Mouse (Mus musculus): ENCODE measurements at regions not wholly inside any gene's neighbourhood (a gene's known extent, or its start where the extent isn't known, plus 50 kb on each side); places are given as distances from the start of the nearest gene placed in this dataset.

DNA sequence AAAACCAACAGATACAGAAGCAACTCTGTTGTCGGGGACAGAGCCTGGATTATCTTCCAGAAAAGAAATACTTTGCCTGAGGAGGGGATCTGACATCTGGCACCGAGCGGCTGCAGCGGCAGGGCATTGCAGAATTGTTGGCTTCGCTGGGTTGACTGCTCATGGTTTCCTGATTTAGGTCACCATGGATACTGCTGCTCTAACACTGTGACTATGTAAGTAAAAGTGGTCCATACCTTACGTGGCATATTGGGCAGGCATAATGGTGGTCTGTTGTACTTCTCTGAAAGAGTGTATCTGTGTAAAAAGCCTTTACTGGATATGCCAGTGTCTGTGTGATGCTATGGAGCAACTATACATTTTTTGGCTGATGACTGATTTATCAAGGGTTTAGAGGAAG, 295.4 kb downstream of the Klf5 start:
- intact Hi-C loops (cut with DNase I) = no loop called here

DNA sequence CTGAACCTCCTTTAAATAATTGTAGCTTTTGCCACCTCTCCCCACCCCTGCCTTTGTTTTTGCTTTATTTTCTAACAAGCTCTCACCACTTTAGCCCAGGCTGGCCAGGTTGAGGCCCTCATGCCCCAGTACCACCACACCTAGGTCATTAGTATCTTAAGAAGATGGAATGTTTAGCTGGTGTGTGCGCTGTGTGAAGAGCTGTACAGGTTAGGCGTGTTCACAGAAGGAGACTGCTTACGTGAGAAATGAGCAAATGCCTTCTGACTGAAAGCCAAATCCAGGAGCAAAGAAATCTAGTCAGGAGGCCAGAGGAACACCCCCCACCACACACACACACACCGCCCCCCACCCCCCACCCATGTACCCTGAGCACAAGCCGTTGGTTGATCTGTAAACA, 303.4 kb downstream of the Klf5 start:
- DNase-seq (ENCODE audit: low spot score in 2 of 2) = no peak
- intact Hi-C loops (cut with DNase I) = no loop called here

More for the DNA sequence above, 295.4 kb downstream of the Klf5 start:
- DNase-seq (ENCODE audit: low spot score in 2 of 2) = no peak

- DNase-seq (ENCODE audit: low spot score in 2 of 2) = no peak
- intact Hi-C loops (cut with DNase I) = no loop called here
These were observed 304.8 kb downstream of the Klf5 start for GRCm38 (mm10) chr14:99603257-99603656.

DNA sequence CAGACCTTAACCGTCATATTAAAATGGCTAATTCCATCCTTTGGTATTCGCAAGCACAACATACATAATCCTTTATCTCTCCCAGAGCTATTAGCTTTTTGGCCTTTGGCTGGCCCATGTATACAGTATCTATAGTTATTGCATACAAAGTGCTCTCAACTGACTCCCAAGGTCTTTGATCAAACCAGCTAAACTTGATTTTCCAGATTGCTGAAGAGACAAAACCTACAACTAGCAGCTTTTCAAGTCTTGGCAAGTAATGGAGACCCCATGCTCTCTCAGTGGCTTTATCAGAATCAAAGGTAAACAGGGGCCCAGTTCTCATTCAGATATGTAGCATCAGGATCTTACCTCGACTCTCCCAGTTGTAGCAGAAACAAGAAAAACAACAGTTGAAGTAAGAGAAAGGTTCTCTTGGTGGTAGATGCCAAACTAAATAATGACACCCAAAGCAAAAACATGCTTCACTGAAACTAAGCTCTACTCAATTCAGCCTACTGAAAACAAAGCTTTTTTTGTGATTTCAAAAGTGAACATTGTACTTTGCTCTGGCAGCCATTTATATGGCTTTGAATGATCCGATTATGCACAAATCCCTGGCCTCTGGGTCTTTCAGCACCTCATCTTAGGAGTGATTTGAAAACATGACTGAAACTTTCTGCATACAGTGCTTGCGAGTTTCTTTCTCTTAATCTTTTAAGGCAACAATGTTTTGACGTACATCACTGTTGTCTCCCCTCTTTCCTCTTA, 307.0 kb downstream of the Klf5 start:
- no peak for DNase-seq (ENCODE audit: low spot score in 2 of 2)
- intact Hi-C loops (cut with DNase I) = no loop called here

DNA sequence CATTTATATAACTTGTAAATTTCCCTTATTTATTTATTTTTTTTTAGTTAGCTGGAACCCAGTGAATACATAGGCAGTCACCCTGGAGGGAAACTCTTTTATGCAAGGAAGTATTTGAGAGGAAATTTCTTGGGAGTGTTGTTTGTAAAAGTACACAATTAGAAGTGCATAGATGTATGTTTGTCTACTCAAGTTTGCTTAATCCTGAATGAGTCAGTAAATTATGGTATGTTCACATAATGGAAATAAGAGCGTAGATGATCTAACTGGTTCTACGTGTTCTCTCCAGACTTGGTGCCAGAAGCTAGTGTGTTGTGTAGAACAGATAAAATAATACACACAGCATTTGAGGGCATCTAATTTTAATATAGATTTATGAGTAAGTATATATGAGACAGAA, 310.5 kb downstream of the Klf5 start:
- no peak for DNase-seq (ENCODE audit: low spot score in 2 of 2)
- intact Hi-C loops (cut with DNase I) = no loop called here

GRCm38 (mm10) chr14:99611435-99611834, 312.9 kb downstream of the Klf5 start:
- no peak for DNase-seq (ENCODE audit: low spot score in 2 of 2)

DNA sequence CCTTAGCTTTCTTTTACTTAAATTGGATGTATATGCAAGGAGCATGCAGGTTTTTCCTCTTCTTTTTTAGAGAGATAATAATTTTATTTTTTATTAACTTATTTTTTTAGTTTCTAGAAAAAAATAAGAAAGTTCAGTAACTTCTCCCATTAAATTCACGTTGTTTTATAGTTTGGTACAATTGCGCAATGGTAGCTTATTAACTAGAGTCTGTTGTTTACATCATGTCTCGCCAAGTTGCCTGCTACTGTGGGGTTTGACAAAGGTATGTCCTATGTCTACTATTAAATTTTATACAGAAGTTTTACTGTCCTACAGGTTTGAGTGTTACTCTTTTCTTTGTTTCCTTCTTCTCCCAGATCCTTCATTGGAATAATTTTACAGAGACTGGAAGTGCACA, 313.6 kb downstream of the Klf5 start:
- intact Hi-C loops (cut with DNase I) = no loop called here
- no peak for DNase-seq (ENCODE audit: low spot score in 2 of 2)

More at GRCm38 (mm10) chr14:99611435-99611834, 312.9 kb downstream of the Klf5 start:
- intact Hi-C loops (cut with DNase I) = no loop called here

DNA sequence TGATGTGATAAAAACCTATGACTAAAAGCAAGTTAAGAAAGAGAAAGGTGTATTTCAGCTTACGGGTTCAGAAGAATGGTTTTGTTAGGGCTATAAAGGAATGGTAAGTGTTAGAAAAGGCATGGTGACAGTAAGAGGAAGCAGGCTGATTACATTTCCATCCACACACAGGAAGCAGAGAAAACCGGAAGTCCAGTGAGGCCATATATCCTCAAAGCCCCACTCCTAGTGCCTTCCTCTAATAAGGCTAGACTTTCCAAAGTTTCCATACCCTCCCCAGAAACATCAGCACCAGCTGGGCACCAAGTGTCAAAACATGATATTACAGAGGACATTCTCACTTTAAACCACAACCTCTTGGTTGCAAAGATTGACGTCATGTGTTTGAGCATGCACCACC, 316.3 kb downstream of the Klf5 start:
- DNase-seq (ENCODE audit: low spot score in 2 of 2) = no peak
- intact Hi-C loops (cut with DNase I) = no loop called here

DNA sequence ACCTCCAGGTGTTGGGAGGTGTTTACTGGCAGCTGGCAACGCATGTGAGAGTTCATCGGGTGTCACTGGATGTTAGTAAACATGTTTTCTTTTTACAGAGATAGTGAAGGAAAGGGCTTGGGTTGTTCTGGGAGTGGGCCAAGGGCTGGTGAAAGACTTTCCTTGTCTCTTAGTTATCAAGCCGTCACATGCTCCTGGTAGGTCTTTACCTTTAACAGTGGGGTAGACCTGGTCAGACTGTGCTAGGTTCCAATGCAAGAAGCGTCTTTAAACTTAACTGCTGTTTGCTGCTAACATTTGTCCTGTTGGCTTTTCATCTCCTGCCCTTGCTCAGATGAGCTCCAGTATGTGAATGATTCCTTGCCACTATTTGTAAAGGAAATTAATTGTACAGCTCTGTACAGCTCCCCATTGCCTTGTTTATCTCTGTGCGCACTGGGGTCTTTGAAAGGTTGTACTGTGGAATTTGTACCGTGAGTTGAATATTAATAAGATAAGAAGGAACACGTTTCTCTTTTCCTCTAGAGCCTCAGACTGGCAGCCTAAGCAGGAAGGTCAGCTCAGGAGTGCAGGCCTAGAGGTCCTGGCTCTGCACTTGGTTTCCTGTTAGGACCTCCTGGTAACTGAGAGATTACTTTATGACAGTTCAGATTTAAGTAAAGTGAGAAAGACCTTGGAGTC, 318.3 kb downstream of the Klf5 start:
- DNase-seq (ENCODE audit: low spot score in 2 of 2) = no peak
- intact Hi-C loops (cut with DNase I) = no loop called here

GRCm38 (mm10) chr14:99617374-99617773, 318.9 kb downstream of the Klf5 start:
- intact Hi-C loops (cut with DNase I) = no loop called here
- no peak for DNase-seq (ENCODE audit: low spot score in 2 of 2)

GRCm38 (mm10) chr14:99621538-99621937, 323.0 kb downstream of the Klf5 start:
- no peak for DNase-seq (ENCODE audit: low spot score in 2 of 2)
- intact Hi-C loops (cut with DNase I) = no loop called here

- intact Hi-C loops (cut with DNase I) = no loop called here
- no peak for DNase-seq (ENCODE audit: low spot score in 2 of 2)
These were observed 326.2 kb downstream of the Klf5 start for GRCm38 (mm10) chr14:99624380-99625327.

- intact Hi-C loops (cut with DNase I) = no loop called here
- DNase-seq (ENCODE audit: low spot score in 2 of 2) = no peak
These were observed 329.1 kb downstream of the Klf5 start for GRCm38 (mm10) chr14:99627615-99628014.

GRCm38 (mm10) chr14:99631092-99631491, 332.6 kb downstream of the Klf5 start:
- DNase-seq (ENCODE audit: low spot score in 2 of 2) = peak; percentile 59 to 83
- intact Hi-C loops (cut with DNase I) = no loop called here

GRCm38 (mm10) chr14:99632444-99632843, 334.0 kb downstream of the Klf5 start:
- no peak for DNase-seq (ENCODE audit: low spot score in 2 of 2)
- intact Hi-C loops (cut with DNase I) = no loop called here

- intact Hi-C loops (cut with DNase I) = no loop called here
- DNase-seq (ENCODE audit: low spot score in 2 of 2) = no peak
These were observed 337.2 kb downstream of the Klf5 start for GRCm38 (mm10) chr14:99635556-99636150.

- DNase-seq (ENCODE audit: low spot score in 2 of 2) = peak; percentile 21 to 67
- intact Hi-C loops (cut with DNase I) = loop anchor here (5.0 kb wide), 1 partner anchor 71 kb away; no protein-coding TSS in a partner anchor
These were observed 343.3 kb downstream of the Klf5 start for GRCm38 (mm10) chr14:99641475-99642453.

- intact Hi-C loops (cut with DNase I) = no loop called here
- DNase-seq (ENCODE audit: low spot score in 2 of 2) = no peak
These were observed 347.8 kb downstream of the Klf5 start for GRCm38 (mm10) chr14:99646323-99646722.
